Mouse (Mus musculus): Measurements from ENCODE around the gene Otulin. TPM values are rescaled to one million over a fixed set of nuclear protein-coding genes. Genes with fewer than 3 reads are reported as not detected.

The Otulin gene
- polyA plus RNA-seq, 2 experiments: 14.6 to 24.1 TPM

DNA sequence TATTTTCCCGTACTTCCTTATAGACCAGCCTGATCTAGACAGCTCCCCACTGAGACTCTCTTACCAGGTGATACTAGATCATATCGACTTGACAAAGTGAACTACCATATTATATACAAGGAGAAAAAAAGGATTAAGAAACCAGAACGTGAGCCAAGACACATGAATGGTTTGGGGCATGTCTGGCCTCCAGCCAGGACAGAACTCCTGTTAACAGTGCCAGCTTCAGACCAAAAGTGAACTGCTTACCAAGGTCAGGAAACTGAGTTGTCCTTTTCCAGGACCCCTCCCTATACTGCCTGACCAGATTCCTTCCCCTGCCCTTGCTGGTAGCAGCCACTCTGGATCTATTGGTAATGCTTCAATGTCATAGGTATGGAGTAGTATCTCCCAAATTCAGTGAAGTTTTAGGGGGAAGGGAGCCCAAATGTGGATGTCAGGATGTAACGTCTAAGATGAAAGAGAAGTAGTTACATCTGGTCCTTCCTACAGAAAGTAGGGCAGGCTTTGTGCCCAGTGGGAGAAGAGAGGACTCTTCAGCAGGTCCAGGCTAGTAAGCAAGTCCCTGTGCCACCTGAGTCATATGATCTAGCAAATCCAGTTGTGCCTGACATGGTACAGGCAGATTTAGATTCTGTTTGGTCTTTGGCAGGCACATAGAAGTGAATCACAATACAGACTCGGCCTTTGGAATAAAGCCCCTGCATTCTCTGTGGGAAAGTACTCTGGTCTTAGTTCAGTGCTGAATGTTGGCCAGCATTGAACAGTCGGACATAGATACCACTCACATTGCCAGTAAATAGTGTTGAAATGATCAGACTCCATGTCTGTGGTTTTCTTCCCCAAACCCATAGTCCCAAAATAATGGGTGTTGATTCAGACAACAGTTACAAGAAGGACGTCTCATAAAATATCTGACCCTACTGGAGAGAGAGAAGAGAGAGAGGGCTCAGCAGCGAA lies 3.7 kb upstream of the Otulin start:
- Histone ChIP-seq H3K9me3 (ENCODE audit: control insufficient read depth, low read length) (no peaks in the 10 kb centered on the region), H3K4me2 (ENCODE audit: low read depth) (no peak overlapping the region), H3K9ac (replicated peaks) (no peak overlapping the region), H3K4me3 (ENCODE audit: insufficient read depth in 1 of 2, low read depth in 2 of 2, low read length in 2 of 2) (no peak overlapping the region), H3K27me3 (ENCODE audit: control insufficient read depth, insufficient read depth, low read length) (no peaks in the 10 kb centered on the region), H3K36me3 (replicated peaks; ENCODE audit: control insufficient read depth, insufficient read depth, low read depth) (no peaks in the 10 kb centered on the region), H3K4me1 (replicated peaks; ENCODE audit: control insufficient read depth in 2 of 2, insufficient read depth in 2 of 2, low read length in 1 of 2) (peaks cover 9% of the 10 kb centered on the region in 2 experiments), H3K27ac (no peak overlapping the region)
- ATAC-seq (ENCODE audit: insufficient read depth): no peak
- no peak for TF ChIP-seq CTCF (IDR thresholded peaks at IDR 0.05; ENCODE audit: low read depth)
- no peak for TF ChIP-seq EP300 (IDR thresholded peaks at IDR 0.05; ENCODE audit: low read depth)
- no peak for DNase-seq (ENCODE audit: low read depth in 3 of 3, low spot score in 3 of 3)
- 58% methylated on average over 8 of the region's 8 CpGs for WGBS (ENCODE audit: insufficient replicate concordance)

DNA sequence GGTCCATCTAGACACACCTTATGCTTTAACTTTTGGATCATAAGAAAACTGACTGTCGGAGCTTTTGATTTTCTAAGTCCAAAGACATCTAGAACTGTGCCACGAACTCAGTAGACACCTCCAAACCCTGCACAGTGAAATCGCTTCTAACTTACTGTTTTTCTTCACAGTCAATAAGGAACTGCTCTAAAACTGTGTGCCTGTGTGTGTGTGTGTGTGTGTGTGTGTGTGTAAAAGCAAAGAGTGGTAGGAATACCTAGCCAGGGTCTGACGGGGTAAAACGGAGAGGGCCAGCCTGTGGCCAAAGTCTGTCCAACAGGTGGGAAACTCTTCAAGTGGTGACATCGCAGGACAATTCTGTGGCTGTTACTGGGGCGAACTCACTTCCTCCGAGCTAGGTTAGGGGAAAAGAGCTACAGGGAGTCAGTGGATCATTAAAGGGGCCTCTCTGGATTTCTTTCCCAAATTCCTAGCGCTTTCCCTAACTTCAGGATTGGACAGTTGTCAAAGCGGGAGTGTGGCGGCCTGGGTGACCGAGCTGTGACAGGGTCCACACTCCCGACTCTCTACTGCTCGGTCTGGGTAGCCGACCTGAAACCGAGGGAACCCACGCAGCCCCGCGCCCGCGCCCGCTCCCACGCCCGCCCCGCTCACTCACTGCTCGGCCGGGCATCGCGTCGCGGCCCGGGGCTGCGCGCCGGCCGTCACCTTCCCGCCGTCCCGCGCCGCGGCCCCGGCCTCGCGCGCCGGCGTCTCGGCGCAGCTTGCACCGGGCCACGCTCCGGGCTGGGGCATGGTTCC lies 493 bp downstream of the Otulin start:
- Histone ChIP-seq H3K9ac (replicated peaks) (peak overlapping the region; percentile 91), H3K4me2 (ENCODE audit: low read depth) (peak overlapping the region; percentile 89), H3K9me3 (ENCODE audit: control insufficient read depth, low read length) (no peaks in the 10 kb centered on the region), H3K27me3 (ENCODE audit: control insufficient read depth, insufficient read depth, low read length) (no peaks in the 10 kb centered on the region), H3K4me3 (ENCODE audit: insufficient read depth in 1 of 2, low read depth in 2 of 2, low read length in 2 of 2) (peak overlapping the region; percentile 76 to 93), H3K4me1 (replicated peaks; ENCODE audit: control insufficient read depth in 2 of 2, insufficient read depth in 2 of 2, low read length in 1 of 2) (peaks cover 22 to 33% of the 10 kb centered on the region in 2 experiments), H3K36me3 (replicated peaks; ENCODE audit: control insufficient read depth, insufficient read depth, low read depth) (peaks cover 3% of the 10 kb centered on the region; the same call in 1 of the 2 replicates), H3K27ac (peak overlapping the region; percentile 25; the same call in 1 of the 2 replicates)
- TF ChIP-seq CTCF (IDR thresholded peaks at IDR 0.05; ENCODE audit: low read depth) (no peak), EP300 (IDR thresholded peaks at IDR 0.05; ENCODE audit: low read depth) (no peak)
- 2% methylated on average over 52 of the region's 53 CpGs for WGBS (ENCODE audit: insufficient replicate concordance)
- ATAC-seq (ENCODE audit: insufficient read depth) (peak; percentile 74), DNase-seq (ENCODE audit: low read depth in 3 of 3, low spot score in 3 of 3) (no peak)

DNA sequence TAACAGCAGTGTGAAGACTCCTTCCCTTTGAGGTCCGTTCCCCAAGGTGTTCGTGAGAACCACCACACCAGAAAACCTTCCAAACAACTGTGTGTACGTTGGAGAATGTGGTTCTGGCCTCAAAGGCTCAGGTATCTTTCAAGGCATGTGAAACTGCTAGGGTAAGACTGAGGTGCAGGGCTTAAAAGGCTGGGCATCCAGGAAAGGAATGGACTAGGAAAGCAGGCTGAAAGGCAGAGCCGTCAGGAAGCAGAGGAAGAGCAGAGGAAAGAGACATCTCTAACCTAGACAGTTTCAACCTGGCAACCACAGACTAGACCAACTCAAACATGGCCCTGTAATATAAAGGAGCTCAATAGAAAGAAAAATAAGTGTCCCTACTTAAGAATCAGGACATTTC lies 1.4 kb downstream of the Otulin start:
- TF ChIP-seq CTCF (IDR thresholded peaks at IDR 0.05; ENCODE audit: low read depth): no peak
- TF ChIP-seq EP300 (IDR thresholded peaks at IDR 0.05; ENCODE audit: low read depth): no peak
- H3K4me3 ChIP-seq (ENCODE audit: insufficient read depth in 1 of 2, low read depth in 2 of 2, low read length in 2 of 2): peak overlapping the region; percentile 15 to 93
- H3K27ac ChIP-seq: no peak overlapping the region
- H3K9ac ChIP-seq (replicated peaks): peak overlapping the region; percentile 91
- H3K36me3 ChIP-seq (replicated peaks; ENCODE audit: control insufficient read depth, insufficient read depth, low read depth): peaks cover 3% of the 10 kb centered on the region; the same call in 1 of the 2 replicates
- ATAC-seq (ENCODE audit: insufficient read depth) (no peak), DNase-seq (ENCODE audit: low read depth in 3 of 3, low spot score in 3 of 3) (no peak)
- no peaks in the 10 kb centered on the region for H3K9me3 ChIP-seq (ENCODE audit: control insufficient read depth, low read length)
- H3K4me2 ChIP-seq (ENCODE audit: low read depth): peak overlapping the region; percentile 89
- WGBS (ENCODE audit: insufficient replicate concordance): 67% methylated on average over 4 of the region's 4 CpGs
- no peaks in the 10 kb centered on the region for H3K27me3 ChIP-seq (ENCODE audit: control insufficient read depth, insufficient read depth, low read length)
- H3K4me1 ChIP-seq (replicated peaks; ENCODE audit: control insufficient read depth in 2 of 2, insufficient read depth in 2 of 2, low read length in 1 of 2): peaks cover 22 to 33% of the 10 kb centered on the region in 2 experiments

DNA sequence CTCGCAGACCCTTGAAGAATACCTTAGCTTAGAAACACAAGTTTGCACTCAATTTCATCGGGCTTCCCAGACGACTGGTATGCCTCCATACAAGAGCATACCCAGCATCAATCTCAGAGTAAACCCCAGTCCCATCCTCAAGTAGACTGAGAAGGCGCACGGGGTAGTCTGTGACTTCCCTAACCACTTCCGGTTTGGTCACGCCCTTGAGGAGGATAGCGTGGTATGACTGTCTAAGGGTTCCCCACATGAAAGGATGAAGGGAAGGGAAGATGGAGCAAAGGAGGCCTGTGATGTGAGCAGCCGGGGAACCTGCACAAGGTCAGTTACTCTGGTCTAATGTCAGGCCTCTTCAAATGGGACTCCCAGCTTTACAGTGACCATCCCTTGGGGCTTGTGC lies 2.7 kb downstream of the Otulin start:
- Histone ChIP-seq H3K9me3 (ENCODE audit: control insufficient read depth, low read length) (no peaks in the 10 kb centered on the region), H3K9ac (replicated peaks) (no peak overlapping the region), H3K36me3 (replicated peaks; ENCODE audit: control insufficient read depth, insufficient read depth, low read depth) (peaks cover 3% of the 10 kb centered on the region; the same call in 1 of the 2 replicates), H3K4me2 (ENCODE audit: low read depth) (no peak overlapping the region), H3K27me3 (ENCODE audit: control insufficient read depth, insufficient read depth, low read length) (no peaks in the 10 kb centered on the region), H3K4me3 (ENCODE audit: insufficient read depth in 1 of 2, low read depth in 2 of 2, low read length in 2 of 2) (no peak overlapping the region), H3K4me1 (replicated peaks; ENCODE audit: control insufficient read depth in 2 of 2, insufficient read depth in 2 of 2, low read length in 1 of 2) (peaks cover 22 to 33% of the 10 kb centered on the region in 2 experiments), H3K27ac (no peak overlapping the region)
- ATAC-seq (ENCODE audit: insufficient read depth) (no peak), DNase-seq (ENCODE audit: low read depth in 3 of 3, low spot score in 3 of 3) (no peak)
- WGBS (ENCODE audit: insufficient replicate concordance): 49% methylated on average over 9 of the region's 9 CpGs
- TF ChIP-seq EP300 (IDR thresholded peaks at IDR 0.05; ENCODE audit: low read depth): no peak
- TF ChIP-seq CTCF (IDR thresholded peaks at IDR 0.05; ENCODE audit: low read depth): no peak

Measured in liver, embryonic 14.5 days (tissue).